Mouse (Mus musculus) ES-E14 (cell line): ENCODE data around the gene Gm21974. TPM values are rescaled to one million over a fixed set of nuclear protein-coding genes. Genes with fewer than 3 reads are reported as not detected.
"Not testable (repeated sequence)": the region's sequence is repeated elsewhere in the genome, so short reads cannot be mapped to it uniquely, and the experiment has no call there.

Experiments
- DNase-seq: peaks from one replicate; pipeline ENCODE4 v3.0.0-alpha.2; 2013; ENCODE audit warnings: low read depth, low spot score
- H3K27ac ChIP-seq: 2 replicates; pipeline ENCODE4 v1.5.1; 2012; ENCODE audit warnings: low read depth, mild to moderate bottlenecking, low read length, moderate library complexity, mixed read lengths; ENCODE audit not compliant: poor library complexity, insufficient read depth, severe bottlenecking
- H3K36me3 ChIP-seq: 2 replicates; pipeline ENCODE4 v1.6.1; 2012; ENCODE audit warnings: mild to moderate bottlenecking, low read length, moderate library complexity, mixed read lengths; ENCODE audit not compliant: control insufficient read depth, poor library complexity, insufficient read depth, severe bottlenecking
- H3K4me1 ChIP-seq, 2 experiments: fragments of 150-350 bp in 1 of 2; sonication (generic) in 1 of 2; 2 replicates each; pipeline ENCODE4 v1.6.1; 2012; ENCODE audit warnings: low read length in 2 of 2, mild to moderate bottlenecking in 1 of 2, mixed read lengths in 1 of 2; ENCODE audit not compliant: control insufficient read depth in 2 of 2, insufficient read depth in 2 of 2, poor library complexity in 1 of 2
- H3K4me3 ChIP-seq, 2 experiments: fragments of 150-350 bp in 1 of 2; sonication (generic) in 1 of 2; 2 replicates each; pipeline ENCODE4 v1.5.1; 2012; ENCODE audit warnings: low read length in 2 of 2, low read depth in 1 of 2, mild to moderate bottlenecking in 1 of 2, mixed read lengths in 1 of 2; ENCODE audit not compliant: insufficient read depth in 1 of 2, poor library complexity in 1 of 2, severe bottlenecking in 1 of 2
- H3K9ac ChIP-seq: 2 replicates; pipeline ENCODE4 v1.6.1; 2012; ENCODE audit warnings: low read depth, mild to moderate bottlenecking, low read length, mixed read lengths; ENCODE audit not compliant: poor library complexity, insufficient read depth, severe bottlenecking
- H3K9me3 ChIP-seq: fragments of 150-350 bp; sonication (generic); 2 replicates; pipeline ENCODE4 v1.6.1; 2012; ENCODE audit warnings: low read depth, mild to moderate bottlenecking, low read length; ENCODE audit not compliant: control insufficient read depth, insufficient read depth
- CHD2 ChIP-seq: IDR thresholded peaks from 2 replicates; pipeline ENCODE4 v1.6.1; 2014; ENCODE audit warnings: mild to moderate bottlenecking, low read depth, low read length, inconsistent platforms
- HCFC1 ChIP-seq: IDR thresholded peaks from 2 replicates; pipeline ENCODE4 v1.6.1; 2012; ENCODE audit warnings: low read length, inconsistent platforms, borderline replicate concordance; ENCODE audit not compliant: insufficient read depth
- MAFK ChIP-seq: IDR thresholded peaks from 2 replicates; pipeline ENCODE4 v1.6.1; 2014; ENCODE audit warnings: mild to moderate bottlenecking, low read depth, low read length, inconsistent platforms; ENCODE audit not compliant: insufficient read depth
- ZC3H11A ChIP-seq: IDR thresholded peaks from 2 replicates; pipeline ENCODE4 v1.6.1; 2012; ENCODE audit warnings: low read depth, mild to moderate bottlenecking, inconsistent platforms, low read length, borderline replicate concordance
- ZNF384 ChIP-seq: IDR thresholded peaks from 2 replicates; pipeline ENCODE4 v1.6.1; 2012; ENCODE audit warnings: low read depth, low read length, inconsistent platforms
- in situ Hi-C, 2 experiments: fragments of 600-800 bp; cut with MboI; formaldehyde crosslinking; loops; one replicate each; pipeline ENCODE4 v1.15.1; 2025; ENCODE audit warnings: low sequenced_read_pairs in 2 of 2, inconsistent platforms in 1 of 2; ENCODE audit not compliant: unreplicated experiment in 2 of 2
- total RNA-seq: library from RNA; depleted of rRNA; stranded (reverse); fragments of 300-350 nt; gene quantifications from 2 replicates; pipeline ENCODE4 v1.2.3, GENCODE M21; 2012

Gene Gm21974
- total RNA-seq, 1 experiment = not detected

- no peak overlapping the region for H3K4me3 ChIP-seq
- TF ChIP-seq CHD2 = no peak
- no peak for TF ChIP-seq HCFC1
- no peak for TF ChIP-seq ZC3H11A
- TF ChIP-seq MAFK = no peak
- TF ChIP-seq ZNF384 = no peak
- no peak for DNase-seq
- H3K9ac ChIP-seq = no peak overlapping the region
- no peak overlapping the region for H3K27ac ChIP-seq
- in situ Hi-C loops = no loop called here
- H3K4me1 ChIP-seq = peaks cover 0 to 5% of the 10 kb centered on the region in 2 experiments; a peak in 1 of 4 replicates
- no peaks in the 10 kb centered on the region for H3K9me3 ChIP-seq
- H3K36me3 ChIP-seq = 0 out of 2 replicates have a peak, but pooled peaks cover under 1% of the 10 kb centered on the region
These were observed 3.1 kb upstream of the Gm21974 start for GRCm38 (mm10) chr7:127898179-127898956.

GRCm38 (mm10) chr7:127897542-127897941, 2.3 kb upstream of the Gm21974 start:
- H3K4me1 ChIP-seq = peaks cover 0 to 5% of the 10 kb centered on the region in 2 experiments; a peak in 1 of 4 replicates
- no peak for DNase-seq
- peaks cover 7% of the 10 kb centered on the region; the same call in 1 of the 2 replicates for H3K36me3 ChIP-seq
- H3K27ac ChIP-seq = no peak overlapping the region
- no peak overlapping the region for H3K9ac ChIP-seq
- no peaks in the 10 kb centered on the region for H3K9me3 ChIP-seq
- no peak overlapping the region for H3K4me3 ChIP-seq
- TF ChIP-seq MAFK (no peak), HCFC1 (no peak), ZNF384 (no peak), CHD2 (no peak), ZC3H11A (no peak)
- in situ Hi-C loops = no loop called here

- Histone ChIP-seq H3K9ac (no peak overlapping the region), H3K9me3 (no peaks in the 10 kb centered on the region), H3K4me1 (peaks cover 0 to 5% of the 10 kb centered on the region in 2 experiments; a peak in 1 of 4 replicates), H3K4me3 (0 out of 4 replicates have a peak overlapping the region, but pooled peaks of 1 of the 2 experiments have one; percentile 3), H3K36me3 (peaks cover 7% of the 10 kb centered on the region; the same call in 1 of the 2 replicates), H3K27ac (no peak overlapping the region)
- TF ChIP-seq ZC3H11A (0 out of 2 replicates have a peak, but pooled peaks have one; percentile 3), ZNF384 (no peak), HCFC1 (peak; percentile 28; the same call in 1 of the 2 replicates)
- DNase-seq = peak; percentile 84
- in situ Hi-C loops = no loop called here
These were observed 1.1 kb upstream of the Gm21974 start for GRCm38 (mm10) chr7:127896384-127896783.

GRCm38 (mm10) chr7:127895891-127896290, 637 bp upstream of the Gm21974 start:
- in situ Hi-C loops = not testable (repeated sequence)
- peak overlapping the region; percentile 31; the same call in 1 of the 2 replicates for H3K9ac ChIP-seq

GRCm38 (mm10) chr7:127894480-127894879, 774 bp downstream of the Gm21974 start:
- in situ Hi-C loops = no loop called here
- no peak for DNase-seq
- peaks cover 0 to 5% of the 10 kb centered on the region in 2 experiments; a peak in 1 of 4 replicates for H3K4me1 ChIP-seq
- H3K9ac ChIP-seq = peak overlapping the region; percentile 20; the same call in 1 of the 2 replicates
- H3K9me3 ChIP-seq = no peaks in the 10 kb centered on the region
- H3K4me3 ChIP-seq = peak overlapping the region in 1 of 2 experiments; percentile 78; a peak in 3 of 4 replicates
- H3K36me3 ChIP-seq = peaks cover 10% of the 10 kb centered on the region; the same call in 1 of the 2 replicates
- TF ChIP-seq CHD2 (no peak), ZC3H11A (no peak), MAFK (no peak), HCFC1 (no peak)
- H3K27ac ChIP-seq = no peak overlapping the region

More at GRCm38 (mm10) chr7:127895891-127896290, 637 bp upstream of the Gm21974 start:
- H3K9me3 ChIP-seq, H3K4me1 ChIP-seq, DNase-seq, H3K36me3 ChIP-seq, H3K27ac ChIP-seq: not testable (repeated sequence)
- peak overlapping the region; percentile 9 to 78; a peak in 3 of 4 replicates for H3K4me3 ChIP-seq
